Mouse (Mus musculus) CD4-positive helper T cell, adult 2 months (primary cell): ENCODE measurements around the gene Psmb8.

ENCODE experiments used
- DNase-seq: peaks from one replicate; pipeline ENCODE4 v3.0.0-alpha.2; 2012; ENCODE audit warnings: low read depth, missing footprints, low spot score

The Psmb8 gene

DNA sequence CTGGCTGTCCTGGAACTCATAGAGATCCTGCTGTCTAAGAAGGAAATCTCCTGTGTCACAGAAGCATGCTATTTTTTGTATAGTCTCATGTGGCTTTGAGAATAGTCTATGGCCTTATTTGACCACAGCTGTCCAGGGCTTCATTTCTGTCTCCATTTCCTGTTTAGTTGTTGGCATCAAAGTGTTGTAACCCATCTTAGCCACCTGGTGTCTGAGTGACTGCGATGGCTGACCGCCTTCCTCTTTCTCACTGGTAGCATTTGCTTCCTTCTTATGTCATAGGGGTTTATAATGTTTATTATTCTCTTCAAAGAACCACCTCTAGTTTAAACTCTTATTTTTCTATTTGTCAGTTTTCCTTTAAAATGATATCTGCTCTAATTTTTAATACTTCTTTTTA lies 51.2 kb downstream of the Psmb8 start:
- DNase-seq, result no peak

DNA sequence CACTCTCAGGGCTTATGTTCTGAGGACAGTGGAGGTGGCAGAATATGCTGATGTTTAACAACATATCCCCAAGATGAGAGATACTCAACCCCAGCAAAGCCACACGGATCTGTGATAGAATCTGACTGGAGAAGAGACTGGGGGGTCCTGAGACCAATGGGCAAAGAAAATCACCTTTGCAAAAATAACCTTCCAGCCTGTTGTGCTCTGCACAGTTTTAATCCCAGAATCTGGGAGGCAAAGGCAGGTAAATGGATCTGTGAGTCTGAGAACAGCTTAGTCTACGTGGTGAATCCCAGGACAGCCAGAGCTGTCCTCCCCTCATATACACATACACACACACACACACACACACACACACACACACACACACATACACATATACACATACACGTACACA lies 51.8 kb downstream of the Psmb8 start:
- no peak for DNase-seq

DNA sequence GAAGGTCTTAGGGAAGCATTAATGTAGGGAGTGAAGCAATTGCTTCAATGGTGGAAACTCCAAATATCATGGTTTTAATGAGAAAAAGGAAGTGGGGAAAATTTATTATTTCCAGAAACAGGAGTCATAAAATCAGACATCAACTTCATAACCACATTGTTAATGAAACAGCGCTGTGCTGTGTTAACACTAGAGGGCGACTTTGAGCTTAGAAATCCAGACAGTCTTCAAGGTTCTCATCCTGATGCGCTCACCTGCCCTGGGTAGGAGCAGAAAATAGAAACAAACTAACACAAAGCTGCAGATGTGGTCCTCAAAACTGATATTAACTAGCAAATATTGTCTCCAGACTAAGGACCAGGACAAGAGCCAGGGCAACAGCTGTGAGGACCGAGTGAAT lies 52.4 kb downstream of the Psmb8 start:
- peak; percentile 75 for DNase-seq
